Mouse (Mus musculus) ES-E14 (cell line): ENCODE data around the gene Clk2.

Source experiments
- CHD2 ChIP-seq: IDR thresholded peaks from 2 replicates; pipeline ENCODE4 v1.6.1; 2014; ENCODE audit warnings: mild to moderate bottlenecking, low read depth, low read length, inconsistent platforms
- HCFC1 ChIP-seq: IDR thresholded peaks from 2 replicates; pipeline ENCODE4 v1.6.1; 2012; ENCODE audit warnings: low read length, inconsistent platforms, borderline replicate concordance; ENCODE audit not compliant: insufficient read depth
- MAFK ChIP-seq: IDR thresholded peaks from 2 replicates; pipeline ENCODE4 v1.6.1; 2014; ENCODE audit warnings: mild to moderate bottlenecking, low read depth, low read length, inconsistent platforms; ENCODE audit not compliant: insufficient read depth
- ZC3H11A ChIP-seq: IDR thresholded peaks from 2 replicates; pipeline ENCODE4 v1.6.1; 2012; ENCODE audit warnings: low read depth, mild to moderate bottlenecking, inconsistent platforms, low read length, borderline replicate concordance
- ZNF384 ChIP-seq: IDR thresholded peaks from 2 replicates; pipeline ENCODE4 v1.6.1; 2012; ENCODE audit warnings: low read depth, low read length, inconsistent platforms

DNA sequence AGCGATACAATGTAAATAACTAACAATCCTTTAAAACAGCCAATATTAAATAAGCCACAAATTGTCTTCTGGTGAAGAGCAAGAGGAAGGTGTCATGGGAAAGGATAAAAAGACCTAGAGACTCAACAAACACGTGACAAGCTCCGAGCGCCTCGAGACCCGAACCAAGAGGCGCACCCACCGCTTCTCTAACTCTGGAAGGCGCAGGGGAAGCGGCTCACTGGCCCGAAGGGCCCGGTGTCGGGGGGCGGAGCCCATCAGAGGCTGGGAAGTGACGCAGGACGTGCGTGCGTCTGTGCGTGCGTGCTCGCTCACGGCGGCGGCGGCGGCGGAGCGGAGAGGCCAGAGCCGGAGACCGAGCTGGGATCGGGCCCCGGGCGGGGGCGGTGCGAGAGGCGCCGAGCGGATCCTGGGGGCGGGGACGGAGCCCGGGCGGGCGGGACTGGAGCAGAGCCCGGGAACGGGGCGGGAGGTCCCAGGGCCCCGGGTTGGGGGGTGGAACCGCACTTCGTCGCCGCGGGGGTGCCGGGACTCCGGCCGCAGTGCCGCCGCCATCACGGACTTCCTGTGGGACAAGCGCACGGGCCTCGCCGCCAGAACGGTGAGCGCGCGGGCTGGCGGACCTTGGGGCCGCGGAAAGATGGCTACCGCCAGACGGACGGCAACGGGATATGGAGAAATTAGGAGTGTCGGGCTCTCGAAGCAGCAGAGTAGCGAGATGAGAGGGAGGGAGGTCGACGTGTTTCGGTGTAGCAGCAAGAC is at the start of gene Clk2:
- TF ChIP-seq ZC3H11A: no peak
- no peak for TF ChIP-seq CHD2
- no peak for TF ChIP-seq ZNF384
- no peak for TF ChIP-seq MAFK
- TF ChIP-seq HCFC1: peak; percentile 52; the same call in 1 of the 2 replicates
